Mouse (Mus musculus) neural tube, embryonic 15.5 days (tissue): ENCODE data around the gene Kcne2. TPM values are rescaled to one million over a fixed set of nuclear protein-coding genes. Genes with fewer than 3 reads are reported as not detected.

Experiments used
- ATAC-seq: fragments of 200-750 bp; cut with Nextera tagmentation; 2 replicates; pipeline ENCODE4 v1.8.0; 2017; ENCODE audit warnings: mild to moderate bottlenecking, moderate TSS enrichment, moderate library complexity; ENCODE audit not compliant: low FRiP score
- H3K27ac ChIP-seq: fragments of 300-500 bp; sonication (generic); replicated peaks from 2 replicates; pipeline ENCODE4 v1.5.1; 2015; ENCODE audit warnings: mild to moderate bottlenecking, inconsistent platforms
- H3K27me3 ChIP-seq: fragments of 300-500 bp; sonication (generic); replicated peaks from 2 replicates; pipeline ENCODE4 v1.6.1; 2015; ENCODE audit warnings: inconsistent platforms
- H3K36me3 ChIP-seq: fragments of 300-500 bp; sonication (generic); 2 replicates; pipeline ENCODE4 v1.6.1; 2015; ENCODE audit warnings: inconsistent platforms
- H3K4me1 ChIP-seq: fragments of 300-500 bp; sonication (generic); 2 replicates; pipeline ENCODE4 v1.6.1; 2015; ENCODE audit warnings: inconsistent platforms
- H3K4me2 ChIP-seq: fragments of 300-500 bp; sonication (generic); 2 replicates; pipeline ENCODE4 v1.6.1; 2015; ENCODE audit warnings: inconsistent platforms, mild to moderate bottlenecking, moderate library complexity
- H3K4me3 ChIP-seq: fragments of 300-500 bp; sonication (generic); replicated peaks from 2 replicates; pipeline ENCODE4 v1.5.1; 2015; ENCODE audit warnings: mild to moderate bottlenecking, inconsistent platforms
- H3K9ac ChIP-seq: fragments of 300-500 bp; sonication (generic); replicated peaks from 2 replicates; pipeline ENCODE4 v1.6.1; 2015; ENCODE audit warnings: mild to moderate bottlenecking, inconsistent platforms
- H3K9me3 ChIP-seq: fragments of 300-500 bp; sonication (generic); replicated peaks from 2 replicates; pipeline ENCODE4 v1.6.1; 2016; ENCODE audit warnings: inconsistent platforms
- WGBS: fragments of 180-500 bp; shearing (Covaris S2); methylation state at CpG from one replicate; pipeline ENCODE4 v1.1.7; 2015; ENCODE audit warnings: mixed read lengths; 5-methylcytosine and 5-hydroxymethylcytosine counted together
- polyA plus RNA-seq: library from polyadenylated mRNA; unstranded; fragments of >200 nt; fragmentation: Nextera tagmentation; extraction: Ambion mirVana; gene quantifications from 2 replicates; pipeline ENCODE4 v1.2.1, GENCODE M21; 2015

The Kcne2 gene
- polyA plus RNA-seq, 1 experiment from 2014 or later = 0.29 TPM

DNA sequence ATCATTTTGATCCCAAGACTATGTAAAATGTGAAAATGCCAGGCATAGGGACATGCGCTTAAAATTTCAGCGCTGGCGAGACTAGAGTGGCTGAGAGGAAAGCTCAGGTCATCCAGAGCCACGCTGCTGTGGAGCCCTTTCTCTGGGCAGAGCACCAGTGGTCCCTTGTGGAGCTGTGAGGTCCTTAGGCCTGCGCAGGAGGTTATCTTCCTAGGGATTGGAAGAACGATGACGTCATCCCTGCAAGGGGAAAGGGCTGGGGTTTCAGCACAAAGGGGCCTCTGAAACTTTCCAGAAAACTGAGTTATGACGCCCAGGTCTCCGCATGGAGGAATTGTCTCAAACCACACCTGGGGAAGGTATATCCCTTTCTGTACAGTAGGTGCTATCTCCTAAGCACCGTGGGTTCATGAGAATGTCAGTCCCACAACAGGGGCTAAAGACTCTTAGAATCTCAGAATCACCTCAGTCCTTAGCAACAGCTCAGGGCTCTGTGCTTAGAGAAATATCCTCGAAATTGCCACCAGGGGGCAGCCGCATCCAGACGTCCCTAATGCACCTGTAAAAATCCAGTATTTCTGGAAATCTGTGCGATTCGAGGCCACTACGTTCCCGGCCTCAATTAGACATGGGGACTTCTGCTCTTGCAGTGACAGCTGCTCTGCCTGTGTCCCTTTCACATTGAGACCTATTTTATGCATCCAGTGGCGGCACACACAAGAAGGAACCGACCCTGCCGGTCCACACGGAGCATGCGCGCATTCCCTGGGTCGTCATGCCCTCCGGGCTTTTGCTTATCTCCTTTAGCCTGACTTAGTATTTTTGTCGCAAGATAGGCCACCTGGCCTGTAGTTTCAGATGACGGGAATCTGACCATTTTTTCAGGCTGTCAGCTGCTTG lies 48.7 kb downstream of the Kcne2 start:
- WGBS = 28% methylated on average over 27 of the region's 27 CpGs

GRCm38 (mm10) chr16:92345177-92345576 lies 53.0 kb downstream of the Kcne2 start:
- H3K27ac ChIP-seq = no peak overlapping the region
- 76% methylated on average over 11 of the region's 11 CpGs for WGBS
- H3K36me3 ChIP-seq = no peaks in the 10 kb centered on the region
- H3K4me1 ChIP-seq = peaks cover 17% of the 10 kb centered on the region; the same call in 1 of the 2 replicates
- H3K4me3 ChIP-seq = no peak overlapping the region
- no peaks in the 10 kb centered on the region for H3K27me3 ChIP-seq
- no peak for ATAC-seq
- H3K9me3 ChIP-seq = no peaks in the 10 kb centered on the region
- no peak overlapping the region for H3K4me2 ChIP-seq
- no peak overlapping the region for H3K9ac ChIP-seq

More for the DNA sequence above, 48.7 kb downstream of the Kcne2 start:
- no peaks in the 10 kb centered on the region for H3K36me3 ChIP-seq
- H3K4me3 ChIP-seq = peak overlapping the region; percentile 38
- H3K9ac ChIP-seq = peak overlapping the region; percentile 40
- H3K27ac ChIP-seq = no peak overlapping the region; the same call in 1 of the 2 replicates
- H3K4me2 ChIP-seq = peak overlapping the region; percentile 62
- no peaks in the 10 kb centered on the region for H3K27me3 ChIP-seq
- H3K9me3 ChIP-seq = no peaks in the 10 kb centered on the region
- peak; percentile 74; the same call in 1 of the 2 replicates for ATAC-seq
- H3K4me1 ChIP-seq = peaks cover 14% of the 10 kb centered on the region

- Histone ChIP-seq H3K9me3 (no peaks in the 10 kb centered on the region), H3K27me3 (no peaks in the 10 kb centered on the region), H3K4me2 (no peak overlapping the region), H3K27ac (no peak overlapping the region), H3K36me3 (no peaks in the 10 kb centered on the region), H3K9ac (no peak overlapping the region), H3K4me3 (no peak overlapping the region), H3K4me1 (peaks cover 9% of the 10 kb centered on the region; the same call in 1 of the 2 replicates)
- 43% methylated on average over 13 of the region's 13 CpGs for WGBS
- no peak for ATAC-seq
Observed at GRCm38 (mm10) chr16:92346297-92346916, 54.2 kb downstream of the Kcne2 start.

Other genes with a start within 250 kb of the Kcne2 start
- 169 and 180 TPM in 2 replicates for gene Mrps6, start 234.1 kb upstream of the Kcne2 start, polyA plus RNA-seq
- gene Gm49711, start 234.1 kb upstream of the Kcne2 start, polyA plus RNA-seq = 0.55 and 0.60 TPM in 2 replicates
- 12.7 and 15.6 TPM in 2 replicates for gene Slc5a3, start 234.1 kb upstream of the Kcne2 start, polyA plus RNA-seq
- 64.4 and 69.1 TPM in 2 replicates for gene Smim11, start 8.9 kb downstream of the Kcne2 start, polyA plus RNA-seq
- not detected in 2 replicates for gene Fam243, start 29.1 kb downstream of the Kcne2 start, polyA plus RNA-seq
- gene Kcne1, start 67.1 kb downstream of the Kcne2 start, polyA plus RNA-seq = 0.05 and 0.09 TPM in 2 replicates
- gene Rcan1, start 178.5 kb downstream of the Kcne2 start, polyA plus RNA-seq = 67.1 and 79.4 TPM in 2 replicates
- 0.50 and 3.5 TPM in 2 replicates for gene Clic6, start 193.3 kb downstream of the Kcne2 start, polyA plus RNA-seq